ENCODE assay signal across 8 mouse cellular contexts in genomic region chr11:59449741-59450229, GRCm38 (mm10). TPM values are rescaled to one million over a fixed set of nuclear protein-coding genes. Genes with fewer than 3 reads are reported as not detected.
DNase-seq lines count a peak whose midpoint lies in the region; ATAC-seq and TF ChIP-seq lines count a peak whose summit lies in the region.

TSS of gene Jmjd4 (plus strand) at chr11:59450045.

- POLR2A ChIA-PET in Patski (lab: Charles Lee): interaction anchor here (0.8 kb wide), 1 partner anchor 31 kb away, joined by 3 read pairs; no protein-coding TSS in a partner anchor

- H3K27ac ChIP-seq in hindbrain, embryonic 15.5 days (replicated peaks): peak within 1 kb of the TSS; percentile 94

- peak within 1 kb of the TSS; percentile 74 for H3K4me3 ChIP-seq in hindbrain, embryonic 15.5 days

- TF ChIP-seq CTCF in Patski (IDR thresholded peaks at IDR 0.05): no peak

- in situ Hi-C loops in Patski (cut with MboI; ENCODE audit: low pct_unique_long_range_greater_than_20kb): no loop called here

- H3K27me3 ChIP-seq in Patski: no peaks in the 10 kb centered on the region
- H3K27me3 ChIP-seq in hindbrain, embryonic 15.5 days: no peaks in the 10 kb centered on the region

- CTCF ChIA-PET in Patski (lab: Charles Lee): interaction anchor here (1.8 to 2.1 kb wide), 2 partner anchors 23 to 30 kb away, joined by 4 to 9 read pairs; no protein-coding TSS in a partner anchor

- peak; percentile 49 for DNase-seq in Patski (ENCODE audit: low read depth, low spot score)
- DNase-seq in cerebellum, postnatal 14 days: peak; percentile 96 to 97
- peak; percentile 87 to 88 for DNase-seq in frontal cortex, postnatal 25 days (ENCODE audit: low spot score in 2 of 2)
- peak; percentile 86 for DNase-seq in left cerebral cortex, adult 11 months (ENCODE audit: low spot score)
- peak; percentile 93 to 95 for DNase-seq in lung, postnatal 4 days
- peak; percentile 85 for DNase-seq in retina, postnatal 7 days (ENCODE audit: low read depth, low spot score)
- peak; percentile 90 for DNase-seq in urinary bladder, adult 2 months (ENCODE audit: low spot score)

- H3K9ac ChIP-seq in hindbrain, embryonic 15.5 days: peak within 1 kb of the TSS; percentile 61

- WGBS in hindbrain, embryonic 15.5 days: under 1% methylated on average over 34 of the region's 40 CpGs

- H3K4me2 ChIP-seq in hindbrain, embryonic 15.5 days: peak within 1 kb of the TSS; percentile 62

- peaks cover 24% of the 10 kb centered on the region for H3K36me3 ChIP-seq in hindbrain, embryonic 15.5 days

- H3K9me3 ChIP-seq in hindbrain, embryonic 15.5 days: no peaks in the 10 kb centered on the region

- peaks cover 27% of the 10 kb centered on the region for H3K4me1 ChIP-seq in hindbrain, embryonic 15.5 days (replicated peaks)

- peak; percentile 71 for ATAC-seq in Patski
- peak; percentile 96 for ATAC-seq in hindbrain, embryonic 15.5 days (ENCODE audit: low FRiP score, low read depth)

RNA-seq across cellular contexts. Expression of gene Jmjd4, which starts in this region (rescaled TPM):
- polyA plus RNA-seq in Patski (2021): 13.8 TPM
- 18.2 and 18.8 TPM in 2 replicates for polyA plus RNA-seq in hindbrain, embryonic 15.5 days (2015; fragmentation: Nextera tagmentation; extraction: Ambion mirVana)
- polyA plus RNA-seq in urinary bladder, adult 2 months (2012; rRNA removed): 5.3 and 5.9 TPM in 2 replicates

Comparison
In these comparisons a context has a peak if more than half of its experiments do, and no peak if none do; other contexts are left out.
1. Peak in every context shown above with its lines: DNase-seq, ATAC-seq, H3K4me3 ChIP-seq and H3K27ac ChIP-seq.